Mouse (Mus musculus) kidney, adult 2 months (tissue): ENCODE measurements at regions not wholly inside any gene's neighbourhood (a gene's known extent, or its start where the extent isn't known, plus 50 kb on each side); places are given as distances from the start of the nearest gene placed in this dataset.

Source experiments
- CTCF ChIP-seq: fragments of 200-500 bp; conservative IDR thresholded peaks from 2 replicates; pipeline ENCODE4 v1.5.1; 2011; ENCODE audit warnings: low read depth, mild to moderate bottlenecking, control low read depth, low read length, moderate library complexity, mixed read lengths; ENCODE audit not compliant: insufficient read depth, insufficient read length
- POLR2A ChIP-seq: fragments of 200-500 bp; IDR thresholded peaks from one replicate; pipeline ENCODE4 v1.6.1; 2011; ENCODE audit warnings: low read depth, low read length, control low read depth

GRCm38 (mm10) chr9:69664201-69664600 lies 96.5 kb downstream of the Foxb1 start:
- TF ChIP-seq POLR2A (no peak), CTCF (no peak)
